Mouse (Mus musculus): ENCODE measurements at regions not wholly inside any gene's neighbourhood (a gene's known extent, or its start where the extent isn't known, plus 50 kb on each side); places are given as distances from the start of the nearest gene placed in this dataset.
"Not testable (repeated sequence)": the region's sequence is repeated elsewhere in the genome, so short reads cannot be mapped to it uniquely, and the experiment has no call there.

- Histone ChIP-seq H3K27ac (ENCODE audit: insufficient read depth, low read length) (no peak overlapping the region), H3K27me3 (ENCODE audit: control insufficient read depth, insufficient read depth, low read length) (no peaks in the 10 kb centered on the region), H3K4me3 (ENCODE audit: extremely low read depth, insufficient read depth, insufficient read length) (no peak overlapping the region), H3K36me3 (ENCODE audit: control insufficient read depth, insufficient read depth, low read length) (no peaks in the 10 kb centered on the region), H3K4me1 (ENCODE audit: control insufficient read depth, insufficient read depth, insufficient read length) (no peaks in the 10 kb centered on the region)
- 67% methylated on average over 1 of the region's 1 CpGs for WGBS
- TF ChIP-seq CTCF (IDR thresholded peaks at IDR 0.05; ENCODE audit: extremely low read depth, insufficient read depth, insufficient read length, insufficient replicate concordance) (no peak), POLR2A (IDR thresholded peaks at IDR 0.05; ENCODE audit: low read depth, low read length) (no peak)
- DNase-seq (ENCODE audit: low read depth in 1 of 2, low spot score in 2 of 2): no peak
Measured at GRCm38 (mm10) chr13:99672714-99673113, 156.4 kb upstream of the Map1b start.

DNA sequence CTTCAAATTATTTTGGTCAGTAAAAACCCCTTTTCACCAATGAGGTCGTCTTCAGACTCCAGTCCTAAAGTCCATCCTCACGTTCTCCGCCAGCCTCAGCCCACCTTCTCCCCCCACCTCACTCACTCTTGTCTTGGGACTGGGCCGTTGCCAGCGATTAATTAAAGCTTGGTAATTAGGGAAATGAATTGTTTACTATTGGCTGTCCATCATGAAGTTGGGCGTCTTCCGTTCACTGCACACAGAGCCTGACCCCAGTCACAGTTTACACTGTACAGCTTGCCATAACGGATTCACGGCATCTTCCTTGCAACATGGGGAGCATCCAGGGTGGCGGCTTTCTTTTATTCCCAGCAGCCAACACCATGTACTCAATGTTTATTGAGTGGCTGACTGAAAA is 155.4 kb upstream of the Map1b start:
- Histone ChIP-seq H3K4me3 (ENCODE audit: extremely low read depth, insufficient read depth, insufficient read length) (no peak overlapping the region), H3K27ac (ENCODE audit: insufficient read depth, low read length) (no peak overlapping the region), H3K36me3 (ENCODE audit: control insufficient read depth, insufficient read depth, low read length) (no peaks in the 10 kb centered on the region), H3K4me1 (ENCODE audit: control insufficient read depth, insufficient read depth, insufficient read length) (no peaks in the 10 kb centered on the region), H3K27me3 (ENCODE audit: control insufficient read depth, insufficient read depth, low read length) (no peaks in the 10 kb centered on the region)
- WGBS: 91% methylated on average over 10 of the region's 10 CpGs
- TF ChIP-seq POLR2A (IDR thresholded peaks at IDR 0.05; ENCODE audit: low read depth, low read length): no peak
- no peak for TF ChIP-seq CTCF (IDR thresholded peaks at IDR 0.05; ENCODE audit: extremely low read depth, insufficient read depth, insufficient read length, insufficient replicate concordance)
- DNase-seq (ENCODE audit: low read depth in 1 of 2, low spot score in 2 of 2): no peak

- DNase-seq (ENCODE audit: low read depth in 1 of 2, low spot score in 2 of 2): no peak
- no peaks in the 10 kb centered on the region for H3K4me1 ChIP-seq (ENCODE audit: control insufficient read depth, insufficient read depth, insufficient read length)
- H3K36me3 ChIP-seq (ENCODE audit: control insufficient read depth, insufficient read depth, low read length): no peaks in the 10 kb centered on the region
- WGBS: 82% methylated on average over 8 of the region's 8 CpGs
- TF ChIP-seq CTCF (IDR thresholded peaks at IDR 0.05; ENCODE audit: extremely low read depth, insufficient read depth, insufficient read length, insufficient replicate concordance) (no peak), POLR2A (IDR thresholded peaks at IDR 0.05; ENCODE audit: low read depth, low read length) (no peak)
- H3K27me3 ChIP-seq (ENCODE audit: control insufficient read depth, insufficient read depth, low read length): no peaks in the 10 kb centered on the region
- no peak overlapping the region for H3K27ac ChIP-seq (ENCODE audit: insufficient read depth, low read length)
- H3K4me3 ChIP-seq (ENCODE audit: extremely low read depth, insufficient read depth, insufficient read length): no peak overlapping the region
Measured at GRCm38 (mm10) chr13:99669987-99670534, 153.7 kb upstream of the Map1b start.

GRCm38 (mm10) chr13:99668613-99669012 is 152.3 kb upstream of the Map1b start:
- Histone ChIP-seq H3K36me3 (ENCODE audit: control insufficient read depth, insufficient read depth, low read length) (no peaks in the 10 kb centered on the region), H3K27ac (ENCODE audit: insufficient read depth, low read length) (no peak overlapping the region), H3K27me3 (ENCODE audit: control insufficient read depth, insufficient read depth, low read length) (no peaks in the 10 kb centered on the region), H3K4me3 (ENCODE audit: extremely low read depth, insufficient read depth, insufficient read length) (no peak overlapping the region), H3K4me1 (ENCODE audit: control insufficient read depth, insufficient read depth, insufficient read length) (no peaks in the 10 kb centered on the region)
- DNase-seq (ENCODE audit: low read depth in 1 of 2, low spot score in 2 of 2): no peak
- TF ChIP-seq CTCF (IDR thresholded peaks at IDR 0.05; ENCODE audit: extremely low read depth, insufficient read depth, insufficient read length, insufficient replicate concordance) (no peak), POLR2A (IDR thresholded peaks at IDR 0.05; ENCODE audit: low read depth, low read length) (no peak)
- WGBS: 72% methylated on average over 8 of the region's 8 CpGs

- no peaks in the 10 kb centered on the region for H3K4me1 ChIP-seq (ENCODE audit: control insufficient read depth, insufficient read depth, insufficient read length)
- no peaks in the 10 kb centered on the region for H3K27me3 ChIP-seq (ENCODE audit: control insufficient read depth, insufficient read depth, low read length)
- WGBS: 75% methylated on average over 7 of the region's 7 CpGs
- H3K36me3 ChIP-seq (ENCODE audit: control insufficient read depth, insufficient read depth, low read length): no peaks in the 10 kb centered on the region
- no peak for TF ChIP-seq POLR2A (IDR thresholded peaks at IDR 0.05; ENCODE audit: low read depth, low read length)
- TF ChIP-seq CTCF (IDR thresholded peaks at IDR 0.05; ENCODE audit: extremely low read depth, insufficient read depth, insufficient read length, insufficient replicate concordance): no peak
- no peak overlapping the region for H3K4me3 ChIP-seq (ENCODE audit: extremely low read depth, insufficient read depth, insufficient read length)
- DNase-seq (ENCODE audit: low read depth in 1 of 2, low spot score in 2 of 2): no peak
- H3K27ac ChIP-seq (ENCODE audit: insufficient read depth, low read length): no peak overlapping the region
Measured at GRCm38 (mm10) chr13:99666086-99666485, 149.7 kb upstream of the Map1b start.

DNA sequence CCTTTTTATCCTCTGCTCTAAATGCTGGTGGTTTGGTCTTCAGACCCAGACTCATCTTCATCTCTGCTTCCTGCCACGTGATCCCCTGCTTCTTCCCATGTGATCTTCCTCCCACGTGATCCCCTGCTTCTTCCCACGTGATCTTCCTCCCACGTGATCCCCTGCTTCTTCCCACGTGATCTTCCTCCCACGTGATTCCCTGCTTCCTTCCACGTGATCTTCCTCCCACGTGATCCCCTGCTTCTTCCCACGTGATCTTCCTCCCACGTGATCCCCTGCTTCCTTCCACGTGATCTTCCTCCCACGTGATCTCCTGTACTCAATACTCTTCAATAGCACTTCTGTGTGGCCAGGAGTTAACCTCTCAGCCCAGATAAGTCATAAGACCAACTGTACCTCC is 147.1 kb upstream of the Map1b start:
- not testable (repeated sequence) for H3K27me3 ChIP-seq (ENCODE audit: control insufficient read depth, insufficient read depth, low read length); H3K4me3 ChIP-seq (ENCODE audit: extremely low read depth, insufficient read depth, insufficient read length); DNase-seq (ENCODE audit: low read depth in 1 of 2, low spot score in 2 of 2); H3K27ac ChIP-seq (ENCODE audit: insufficient read depth, low read length); H3K4me1 ChIP-seq (ENCODE audit: control insufficient read depth, insufficient read depth, insufficient read length); H3K36me3 ChIP-seq (ENCODE audit: control insufficient read depth, insufficient read depth, low read length)
- 83% methylated on average over 12 of the region's 12 CpGs for WGBS

GRCm38 (mm10) chr13:99647661-99648204 is 131.4 kb upstream of the Map1b start:
- no peak for DNase-seq (ENCODE audit: low read depth in 1 of 2, low spot score in 2 of 2)
- TF ChIP-seq POLR2A (IDR thresholded peaks at IDR 0.05; ENCODE audit: low read depth, low read length) (no peak), CTCF (IDR thresholded peaks at IDR 0.05; ENCODE audit: extremely low read depth, insufficient read depth, insufficient read length, insufficient replicate concordance) (no peak)
- Histone ChIP-seq H3K27ac (ENCODE audit: insufficient read depth, low read length) (no peak overlapping the region), H3K27me3 (ENCODE audit: control insufficient read depth, insufficient read depth, low read length) (no peaks in the 10 kb centered on the region), H3K36me3 (ENCODE audit: control insufficient read depth, insufficient read depth, low read length) (no peaks in the 10 kb centered on the region), H3K4me1 (ENCODE audit: control insufficient read depth, insufficient read depth, insufficient read length) (no peaks in the 10 kb centered on the region), H3K4me3 (ENCODE audit: extremely low read depth, insufficient read depth, insufficient read length) (no peak overlapping the region)
- WGBS: 57% methylated on average over 6 of the region's 6 CpGs
